Mouse (Mus musculus): ENCODE data around the gene Phf23. TPM values are rescaled to one million over a fixed set of nuclear protein-coding genes. Genes with fewer than 3 reads are reported as not detected.

The Phf23 gene
- polyA plus RNA-seq, 1 experiment, result 21.4 TPM

GRCm38 (mm10) chr11:69998567-69999491, 3.3 kb downstream of the Phf23 start:
- H3K4me1 ChIP-seq (ENCODE audit: control insufficient read depth, insufficient read depth, insufficient read length), result peaks cover 9% of the 10 kb centered on the region; the same call in 1 of the 2 replicates
- TF ChIP-seq CTCF (IDR thresholded peaks at IDR 0.05; ENCODE audit: extremely low read depth, insufficient read depth, insufficient read length, insufficient replicate concordance) (no peak), POLR2A (IDR thresholded peaks at IDR 0.05; ENCODE audit: low read depth, low read length) (no peak)
- H3K36me3 ChIP-seq (ENCODE audit: control insufficient read depth, insufficient read depth, low read length), result peaks cover 22% of the 10 kb centered on the region
- 91% methylated on average over 27 of the region's 27 CpGs for WGBS
- no peaks in the 10 kb centered on the region for H3K27me3 ChIP-seq (ENCODE audit: control insufficient read depth, insufficient read depth, low read length)
- H3K27ac ChIP-seq (ENCODE audit: insufficient read depth, low read length), result no peak overlapping the region
- DNase-seq (ENCODE audit: low read depth in 1 of 2, low spot score in 2 of 2), result no peak
- no peak overlapping the region for H3K4me3 ChIP-seq (ENCODE audit: extremely low read depth, insufficient read depth, insufficient read length)

- TF ChIP-seq CTCF (IDR thresholded peaks at IDR 0.05; ENCODE audit: extremely low read depth, insufficient read depth, insufficient read length, insufficient replicate concordance) (no peak), POLR2A (IDR thresholded peaks at IDR 0.05; ENCODE audit: low read depth, low read length) (no peak)
- Histone ChIP-seq H3K36me3 (ENCODE audit: control insufficient read depth, insufficient read depth, low read length) (peaks cover 19% of the 10 kb centered on the region), H3K4me1 (ENCODE audit: control insufficient read depth, insufficient read depth, insufficient read length) (peaks cover 8% of the 10 kb centered on the region; the same call in 1 of the 2 replicates), H3K27me3 (ENCODE audit: control insufficient read depth, insufficient read depth, low read length) (no peaks in the 10 kb centered on the region), H3K4me3 (ENCODE audit: extremely low read depth, insufficient read depth, insufficient read length) (no peak overlapping the region), H3K27ac (ENCODE audit: insufficient read depth, low read length) (peak overlapping the region; percentile 19)
- 77% methylated on average over 8 of the region's 8 CpGs for WGBS
- no peak for DNase-seq (ENCODE audit: low read depth in 1 of 2, low spot score in 2 of 2)
These were observed 4.1 kb downstream of the Phf23 start for GRCm38 (mm10) chr11:69999666-70000065.

DNA sequence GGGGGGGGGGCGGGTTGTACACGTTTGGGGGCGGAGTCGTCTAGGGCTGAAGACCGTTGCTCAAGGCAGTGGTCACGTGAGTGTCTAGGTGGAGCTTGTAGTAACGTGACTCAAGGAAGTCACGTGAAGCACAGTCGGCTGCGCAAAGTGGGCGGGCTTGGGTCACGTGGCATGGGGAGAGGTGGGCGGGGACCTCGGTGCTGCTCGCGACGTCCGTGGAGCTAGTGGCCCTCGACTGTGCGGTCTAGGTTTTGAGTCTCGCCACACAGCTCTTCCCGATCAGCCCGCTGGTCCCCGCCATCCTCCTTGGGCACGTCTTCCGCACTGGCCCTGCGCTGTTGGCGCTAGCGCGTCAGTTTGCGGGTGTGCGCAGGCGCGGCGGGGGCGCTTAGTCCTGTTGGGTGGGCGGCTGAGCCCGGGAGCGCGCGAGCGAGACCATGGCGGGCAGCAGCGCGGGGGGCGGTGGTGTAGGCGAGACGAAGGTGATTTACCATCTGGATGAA, 4.9 kb downstream of the Phf23 start, which contains the start of gene Dvl2:
Gene Dvl2 (plus strand): TSS at position 200 of the 503 bp plus-strand sequence.
- DNase-seq (ENCODE audit: low read depth in 1 of 2, low spot score in 2 of 2), result peak; percentile 91 to 96
- under 1% methylated on average over 47 of the region's 48 CpGs for WGBS

GRCm38 (mm10) chr11:70001159-70001558, 5.6 kb downstream of the Phf23 start:
- TF ChIP-seq CTCF (IDR thresholded peaks at IDR 0.05; ENCODE audit: extremely low read depth, insufficient read depth, insufficient read length, insufficient replicate concordance) (no peak), POLR2A (IDR thresholded peaks at IDR 0.05; ENCODE audit: low read depth, low read length) (no peak)
- WGBS, result 15% methylated on average over 8 of the region's 8 CpGs
- Histone ChIP-seq H3K27me3 (ENCODE audit: control insufficient read depth, insufficient read depth, low read length) (no peaks in the 10 kb centered on the region), H3K36me3 (ENCODE audit: control insufficient read depth, insufficient read depth, low read length) (peaks cover 24% of the 10 kb centered on the region), H3K27ac (ENCODE audit: insufficient read depth, low read length) (no peak overlapping the region; the same call in 1 of the 2 replicates), H3K4me1 (ENCODE audit: control insufficient read depth, insufficient read depth, insufficient read length) (peaks cover 11% of the 10 kb centered on the region; the same call in 1 of the 2 replicates), H3K4me3 (ENCODE audit: extremely low read depth, insufficient read depth, insufficient read length) (peak overlapping the region; percentile 72)
- no peak for DNase-seq (ENCODE audit: low read depth in 1 of 2, low spot score in 2 of 2)

More for the DNA sequence above, 4.9 kb downstream of the Phf23 start, which contains the start of gene Dvl2:
- H3K27me3 ChIP-seq (ENCODE audit: control insufficient read depth, insufficient read depth, low read length), result no peaks in the 10 kb centered on the region
- peaks cover 7% of the 10 kb centered on the region; the same call in 1 of the 2 replicates for H3K4me1 ChIP-seq (ENCODE audit: control insufficient read depth, insufficient read depth, insufficient read length)
- H3K4me3 ChIP-seq (ENCODE audit: extremely low read depth, insufficient read depth, insufficient read length), result peak within 1 kb of the TSS; percentile 72
- H3K36me3 ChIP-seq (ENCODE audit: control insufficient read depth, insufficient read depth, low read length), result peaks cover 19% of the 10 kb centered on the region
- no peak for TF ChIP-seq CTCF (IDR thresholded peaks at IDR 0.05; ENCODE audit: extremely low read depth, insufficient read depth, insufficient read length, insufficient replicate concordance)
- peak; percentile 81 for TF ChIP-seq POLR2A (IDR thresholded peaks at IDR 0.05; ENCODE audit: low read depth, low read length)
- peak within 1 kb of the TSS; percentile 86 for H3K27ac ChIP-seq (ENCODE audit: insufficient read depth, low read length)

DNA sequence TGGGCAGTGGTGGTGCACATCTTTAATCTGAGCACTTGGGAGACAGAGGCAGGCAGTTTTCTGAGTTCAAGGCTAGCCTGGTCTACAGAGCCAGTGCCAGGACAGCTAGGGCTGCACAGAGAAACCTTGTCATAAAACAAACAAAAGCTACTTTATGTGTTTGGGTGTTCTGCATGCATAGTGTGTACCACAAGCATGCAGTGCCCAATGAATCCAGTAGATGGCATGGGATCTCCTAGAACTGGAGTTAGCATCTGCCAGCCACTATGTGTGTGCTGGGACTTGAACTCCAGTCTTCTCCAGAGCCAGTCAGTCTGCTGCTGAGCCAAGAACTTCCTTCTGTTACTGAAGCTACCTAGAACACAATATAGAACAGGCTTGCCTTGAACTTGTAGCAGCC, 6.3 kb downstream of the Phf23 start:
- Histone ChIP-seq H3K27me3 (ENCODE audit: control insufficient read depth, insufficient read depth, low read length) (no peaks in the 10 kb centered on the region), H3K4me3 (ENCODE audit: extremely low read depth, insufficient read depth, insufficient read length) (no peak overlapping the region), H3K27ac (ENCODE audit: insufficient read depth, low read length) (no peak overlapping the region), H3K36me3 (ENCODE audit: control insufficient read depth, insufficient read depth, low read length) (peaks cover 29% of the 10 kb centered on the region), H3K4me1 (ENCODE audit: control insufficient read depth, insufficient read depth, insufficient read length) (peaks cover 11% of the 10 kb centered on the region; the same call in 1 of the 2 replicates)
- no peak for DNase-seq (ENCODE audit: low read depth in 1 of 2, low spot score in 2 of 2)
- TF ChIP-seq POLR2A (IDR thresholded peaks at IDR 0.05; ENCODE audit: low read depth, low read length) (no peak), CTCF (IDR thresholded peaks at IDR 0.05; ENCODE audit: extremely low read depth, insufficient read depth, insufficient read length, insufficient replicate concordance) (no peak)

GRCm38 (mm10) chr11:70002471-70002870, 6.9 kb downstream of the Phf23 start:
- no peaks in the 10 kb centered on the region for H3K27me3 ChIP-seq (ENCODE audit: control insufficient read depth, insufficient read depth, low read length)
- WGBS, result 85% methylated on average over 2 of the region's 2 CpGs
- H3K4me3 ChIP-seq (ENCODE audit: extremely low read depth, insufficient read depth, insufficient read length), result no peak overlapping the region
- no peak for DNase-seq (ENCODE audit: low read depth in 1 of 2, low spot score in 2 of 2)
- TF ChIP-seq CTCF (IDR thresholded peaks at IDR 0.05; ENCODE audit: extremely low read depth, insufficient read depth, insufficient read length, insufficient replicate concordance), result no peak
- no peak for TF ChIP-seq POLR2A (IDR thresholded peaks at IDR 0.05; ENCODE audit: low read depth, low read length)
- H3K27ac ChIP-seq (ENCODE audit: insufficient read depth, low read length), result no peak overlapping the region
- H3K4me1 ChIP-seq (ENCODE audit: control insufficient read depth, insufficient read depth, insufficient read length), result peaks cover 11% of the 10 kb centered on the region; the same call in 1 of the 2 replicates
- peaks cover 29% of the 10 kb centered on the region for H3K36me3 ChIP-seq (ENCODE audit: control insufficient read depth, insufficient read depth, low read length)
